Mouse (Mus musculus): ENCODE data around the gene Cntrl.

DNA sequence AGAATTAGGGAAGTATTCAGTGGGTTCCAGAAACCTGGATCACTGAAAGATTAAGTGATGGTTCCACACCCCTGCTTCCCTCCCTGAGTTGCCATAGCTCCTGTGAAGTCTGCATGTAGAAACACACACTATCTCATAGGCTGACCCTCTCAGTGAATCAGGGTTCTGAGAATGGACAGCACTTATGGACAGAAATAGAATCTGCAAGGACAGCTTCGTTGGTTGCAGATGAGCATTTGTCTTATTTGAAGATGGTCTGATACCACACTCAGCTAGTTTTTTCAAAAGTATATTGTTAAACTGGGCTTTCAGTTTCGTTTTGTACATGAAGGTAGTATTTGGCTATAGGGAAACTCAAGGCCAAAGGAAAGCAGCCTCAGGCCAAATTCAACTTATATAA is 1.2 kb downstream of the Cntrl start:
- TF ChIP-seq EP300 (IDR thresholded peaks at IDR 0.05; ENCODE audit: low read depth) (no peak), CTCF (IDR thresholded peaks at IDR 0.05; ENCODE audit: low read depth) (no peak)
